Mouse (Mus musculus): ENCODE measurements at regions not wholly inside any gene's neighbourhood (a gene's known extent, or its start where the extent isn't known, plus 50 kb on each side); places are given as distances from the start of the nearest gene placed in this dataset.
A peak's percentile ranks its signal among the peaks of the same experiment; 100 is the strongest.

- no peak overlapping the region for H3K9ac ChIP-seq (ENCODE audit: low read depth, low read length)
- 51% methylated on average over 3 of the region's 3 CpGs for WGBS
- no peaks in the 10 kb centered on the region for H3K9me3 ChIP-seq (ENCODE audit: control insufficient read depth, low read length)
- DNase-seq (ENCODE audit: low spot score) (no peak), ATAC-seq (ENCODE audit: low read depth) (no peak)
- no peaks in the 10 kb centered on the region for H3K36me3 ChIP-seq (ENCODE audit: control insufficient read depth, insufficient read depth, low read length)
- peaks cover 13% of the 10 kb centered on the region for H3K4me1 ChIP-seq (ENCODE audit: control insufficient read depth, insufficient read depth, low read length)
- H3K4me3 ChIP-seq (ENCODE audit: low read depth, low read length): no peak overlapping the region
- no peak overlapping the region for H3K4me2 ChIP-seq (ENCODE audit: low read depth, low read length)
- H3K27me3 ChIP-seq (replicated peaks; ENCODE audit: control insufficient read depth, insufficient read depth, low read length): no peaks in the 10 kb centered on the region
- H3K27ac ChIP-seq (replicated peaks; ENCODE audit: low read depth, low read length): no peak overlapping the region
Measured at GRCm38 (mm10) chr12:73475774-73476173, 70.4 kb downstream of the Tmem30b start.

GRCm38 (mm10) chr12:73475020-73475419 lies 71.2 kb downstream of the Tmem30b start:
- Histone ChIP-seq H3K4me3 (ENCODE audit: low read depth, low read length) (no peak overlapping the region), H3K9me3 (ENCODE audit: control insufficient read depth, low read length) (no peaks in the 10 kb centered on the region), H3K27me3 (replicated peaks; ENCODE audit: control insufficient read depth, insufficient read depth, low read length) (no peaks in the 10 kb centered on the region), H3K27ac (replicated peaks; ENCODE audit: low read depth, low read length) (no peak overlapping the region), H3K9ac (ENCODE audit: low read depth, low read length) (no peak overlapping the region), H3K4me1 (ENCODE audit: control insufficient read depth, insufficient read depth, low read length) (peaks cover 13% of the 10 kb centered on the region), H3K36me3 (ENCODE audit: control insufficient read depth, insufficient read depth, low read length) (no peaks in the 10 kb centered on the region), H3K4me2 (ENCODE audit: low read depth, low read length) (no peak overlapping the region)
- WGBS: 57% methylated on average over 5 of the region's 5 CpGs
- ATAC-seq (ENCODE audit: low read depth) (no peak), DNase-seq (ENCODE audit: low spot score) (no peak)

GRCm38 (mm10) chr12:73473111-73473510 lies 73.1 kb downstream of the Tmem30b start:
- no peak for ATAC-seq (ENCODE audit: low read depth)
- Histone ChIP-seq H3K4me3 (ENCODE audit: low read depth, low read length) (no peak overlapping the region), H3K9me3 (ENCODE audit: control insufficient read depth, low read length) (no peaks in the 10 kb centered on the region), H3K27me3 (replicated peaks; ENCODE audit: control insufficient read depth, insufficient read depth, low read length) (no peaks in the 10 kb centered on the region), H3K4me1 (ENCODE audit: control insufficient read depth, insufficient read depth, low read length) (peaks cover 13% of the 10 kb centered on the region), H3K36me3 (ENCODE audit: control insufficient read depth, insufficient read depth, low read length) (no peaks in the 10 kb centered on the region), H3K9ac (ENCODE audit: low read depth, low read length) (no peak overlapping the region), H3K4me2 (ENCODE audit: low read depth, low read length) (no peak overlapping the region), H3K27ac (replicated peaks; ENCODE audit: low read depth, low read length) (no peak overlapping the region)
- no peak for DNase-seq (ENCODE audit: low spot score)
- whole genome bisulfite sequencing: 54% methylated on average over 4 of the region's 4 CpGs

- peaks cover 13% of the 10 kb centered on the region for H3K4me1 ChIP-seq (ENCODE audit: control insufficient read depth, insufficient read depth, low read length)
- H3K4me3 ChIP-seq (ENCODE audit: low read depth, low read length): no peak overlapping the region
- H3K27ac ChIP-seq (replicated peaks; ENCODE audit: low read depth, low read length): peak overlapping the region; percentile 71
- H3K9ac ChIP-seq (ENCODE audit: low read depth, low read length): no peak overlapping the region
- ATAC-seq (ENCODE audit: low read depth) (no peak), DNase-seq (ENCODE audit: low spot score) (peak; percentile 47)
- no peaks in the 10 kb centered on the region for H3K27me3 ChIP-seq (replicated peaks; ENCODE audit: control insufficient read depth, insufficient read depth, low read length)
- H3K36me3 ChIP-seq (ENCODE audit: control insufficient read depth, insufficient read depth, low read length): no peaks in the 10 kb centered on the region
- peak overlapping the region; percentile 19 for H3K4me2 ChIP-seq (ENCODE audit: low read depth, low read length)
- H3K9me3 ChIP-seq (ENCODE audit: control insufficient read depth, low read length): no peaks in the 10 kb centered on the region
- 60% methylated on average over 9 of the region's 9 CpGs for WGBS
Measured at GRCm38 (mm10) chr12:73471966-73472365, 74.2 kb downstream of the Tmem30b start.

GRCm38 (mm10) chr12:73466484-73466883 lies 79.7 kb downstream of the Tmem30b start:
- no peak overlapping the region for H3K4me3 ChIP-seq (ENCODE audit: low read depth, low read length)
- WGBS: 50% methylated on average over 7 of the region's 7 CpGs
- ATAC-seq (ENCODE audit: low read depth): no peak

GRCm38 (mm10) chr12:73465975-73466374 lies 80.2 kb downstream of the Tmem30b start:
- Histone ChIP-seq H3K27ac (replicated peaks; ENCODE audit: low read depth, low read length) (no peak overlapping the region), H3K4me2 (ENCODE audit: low read depth, low read length) (no peak overlapping the region), H3K4me1 (ENCODE audit: control insufficient read depth, insufficient read depth, low read length) (peaks cover 10% of the 10 kb centered on the region; the same call in 1 of the 2 replicates), H3K9me3 (ENCODE audit: control insufficient read depth, low read length) (no peaks in the 10 kb centered on the region), H3K27me3 (replicated peaks; ENCODE audit: control insufficient read depth, insufficient read depth, low read length) (no peaks in the 10 kb centered on the region), H3K4me3 (ENCODE audit: low read depth, low read length) (no peak overlapping the region), H3K36me3 (ENCODE audit: control insufficient read depth, insufficient read depth, low read length) (no peaks in the 10 kb centered on the region), H3K9ac (ENCODE audit: low read depth, low read length) (no peak overlapping the region)
- ATAC-seq (ENCODE audit: low read depth): no peak
- WGBS: 37% methylated on average over 5 of the region's 5 CpGs
- DNase-seq (ENCODE audit: low spot score): peak; percentile 58

More at GRCm38 (mm10) chr12:73466484-73466883, 79.7 kb downstream of the Tmem30b start:
- H3K9me3 ChIP-seq (ENCODE audit: control insufficient read depth, low read length): no peaks in the 10 kb centered on the region
- H3K9ac ChIP-seq (ENCODE audit: low read depth, low read length): no peak overlapping the region
- no peak for DNase-seq (ENCODE audit: low spot score)
- H3K4me2 ChIP-seq (ENCODE audit: low read depth, low read length): no peak overlapping the region
- no peak overlapping the region for H3K27ac ChIP-seq (replicated peaks; ENCODE audit: low read depth, low read length)
- no peaks in the 10 kb centered on the region for H3K27me3 ChIP-seq (replicated peaks; ENCODE audit: control insufficient read depth, insufficient read depth, low read length)
- no peaks in the 10 kb centered on the region for H3K36me3 ChIP-seq (ENCODE audit: control insufficient read depth, insufficient read depth, low read length)
- peaks cover 10% of the 10 kb centered on the region; the same call in 1 of the 2 replicates for H3K4me1 ChIP-seq (ENCODE audit: control insufficient read depth, insufficient read depth, low read length)

- no peak for ATAC-seq (ENCODE audit: low read depth)
- no peak for DNase-seq (ENCODE audit: low spot score)
Measured at GRCm38 (mm10) chr12:73464311-73464710, 81.9 kb downstream of the Tmem30b start.

GRCm38 (mm10) chr12:73462091-73462490 lies 84.1 kb downstream of the Tmem30b start:
- Histone ChIP-seq H3K27me3 (replicated peaks; ENCODE audit: control insufficient read depth, insufficient read depth, low read length) (no peaks in the 10 kb centered on the region), H3K9me3 (ENCODE audit: control insufficient read depth, low read length) (no peaks in the 10 kb centered on the region), H3K9ac (ENCODE audit: low read depth, low read length) (no peak overlapping the region), H3K4me3 (ENCODE audit: low read depth, low read length) (no peak overlapping the region), H3K27ac (replicated peaks; ENCODE audit: low read depth, low read length) (no peak overlapping the region; the same call in 1 of the 2 replicates), H3K4me2 (ENCODE audit: low read depth, low read length) (no peak overlapping the region), H3K36me3 (ENCODE audit: control insufficient read depth, insufficient read depth, low read length) (no peaks in the 10 kb centered on the region), H3K4me1 (ENCODE audit: control insufficient read depth, insufficient read depth, low read length) (peaks cover 18% of the 10 kb centered on the region; the same call in 1 of the 2 replicates)
- ATAC-seq (ENCODE audit: low read depth) (peak; percentile 74), DNase-seq (ENCODE audit: low spot score) (peak; percentile 56)
- 52% methylated on average over 4 of the region's 5 CpGs for whole genome bisulfite sequencing

More at GRCm38 (mm10) chr12:73464311-73464710, 81.9 kb downstream of the Tmem30b start:
- Histone ChIP-seq H3K9ac (ENCODE audit: low read depth, low read length) (no peak overlapping the region), H3K36me3 (ENCODE audit: control insufficient read depth, insufficient read depth, low read length) (no peaks in the 10 kb centered on the region), H3K4me3 (ENCODE audit: low read depth, low read length) (no peak overlapping the region), H3K9me3 (ENCODE audit: control insufficient read depth, low read length) (no peaks in the 10 kb centered on the region), H3K4me2 (ENCODE audit: low read depth, low read length) (no peak overlapping the region), H3K27ac (replicated peaks; ENCODE audit: low read depth, low read length) (no peak overlapping the region), H3K4me1 (ENCODE audit: control insufficient read depth, insufficient read depth, low read length) (peaks cover 18% of the 10 kb centered on the region; the same call in 1 of the 2 replicates), H3K27me3 (replicated peaks; ENCODE audit: control insufficient read depth, insufficient read depth, low read length) (no peaks in the 10 kb centered on the region)
- WGBS: 78% methylated on average over 5 of the region's 5 CpGs

GRCm38 (mm10) chr12:73460291-73460761 lies 85.9 kb downstream of the Tmem30b start:
- Histone ChIP-seq H3K4me2 (ENCODE audit: low read depth, low read length) (no peak overlapping the region), H3K4me1 (ENCODE audit: control insufficient read depth, insufficient read depth, low read length) (peaks cover 8% of the 10 kb centered on the region; the same call in 1 of the 2 replicates), H3K36me3 (ENCODE audit: control insufficient read depth, insufficient read depth, low read length) (no peaks in the 10 kb centered on the region), H3K9me3 (ENCODE audit: control insufficient read depth, low read length) (no peaks in the 10 kb centered on the region), H3K27ac (replicated peaks; ENCODE audit: low read depth, low read length) (no peak overlapping the region; the same call in 1 of the 2 replicates), H3K27me3 (replicated peaks; ENCODE audit: control insufficient read depth, insufficient read depth, low read length) (no peaks in the 10 kb centered on the region), H3K9ac (ENCODE audit: low read depth, low read length) (no peak overlapping the region), H3K4me3 (ENCODE audit: low read depth, low read length) (no peak overlapping the region)
- DNase-seq (ENCODE audit: low spot score) (no peak), ATAC-seq (ENCODE audit: low read depth) (peak; percentile 45; the same call in 1 of the 2 replicates)
- WGBS: 18% methylated on average over 2 of the region's 2 CpGs
